Mouse (Mus musculus): ENCODE measurements around the gene Cpz. TPM values are rescaled to one million over a fixed set of nuclear protein-coding genes. Genes with fewer than 3 reads are reported as not detected.
A peak's percentile ranks its signal among the peaks of the same experiment; 100 is the strongest.

The Cpz gene
- polyA plus RNA-seq, 1 experiment from 2014 or later: 0.79 TPM

- Histone ChIP-seq H3K4me2 (ENCODE audit: low read length) (no peak overlapping the region), H3K9me3 (ENCODE audit: control insufficient read depth, low read length) (no peaks in the 10 kb centered on the region), H3K27me3 (ENCODE audit: control insufficient read depth, insufficient read depth, low read length) (no peaks in the 10 kb centered on the region), H3K4me1 (ENCODE audit: control insufficient read depth, insufficient read depth, low read length) (no peaks in the 10 kb centered on the region), H3K36me3 (ENCODE audit: control insufficient read depth, insufficient read depth, low read length) (no peaks in the 10 kb centered on the region), H3K4me3 (replicated peaks; ENCODE audit: low read depth, low read length) (no peak overlapping the region), H3K27ac (replicated peaks; ENCODE audit: low read depth, low read length) (no peak overlapping the region), H3K9ac (replicated peaks; ENCODE audit: low read length) (no peak overlapping the region)
- WGBS: 77% methylated on average over 7 of the region's 7 CpGs
- no peak for ATAC-seq (ENCODE audit: low FRiP score, low TSS enrichment)
- no peak for DNase-seq
Measured at GRCm38 (mm10) chr5:35505016-35505415, 20.5 kb downstream of the Cpz start.

DNA sequence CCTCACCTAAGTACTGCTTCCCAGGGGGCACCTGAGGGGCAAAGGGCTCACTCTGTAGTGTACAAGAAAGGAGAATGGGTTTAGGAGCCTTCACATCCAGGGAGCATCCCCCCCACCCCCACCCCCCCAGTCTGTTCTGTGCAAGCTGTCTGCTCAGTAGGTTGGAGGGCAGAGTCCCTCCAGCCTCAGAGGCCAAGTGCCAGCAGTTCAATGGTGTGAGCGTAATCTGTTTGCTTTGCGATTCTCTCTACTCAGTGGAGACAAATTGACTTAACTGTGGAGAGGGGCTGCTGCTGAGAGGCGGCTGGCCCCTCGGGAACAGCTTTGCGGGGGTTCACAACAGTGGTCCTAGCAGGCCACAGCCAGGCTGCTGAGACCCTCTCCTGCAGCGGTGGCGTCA, 28.2 kb downstream of the Cpz start:
- no peak for ATAC-seq (ENCODE audit: low FRiP score, low TSS enrichment)
- Histone ChIP-seq H3K4me3 (replicated peaks; ENCODE audit: low read depth, low read length) (no peak overlapping the region), H3K36me3 (ENCODE audit: control insufficient read depth, insufficient read depth, low read length) (no peaks in the 10 kb centered on the region), H3K27ac (replicated peaks; ENCODE audit: low read depth, low read length) (no peak overlapping the region), H3K9ac (replicated peaks; ENCODE audit: low read length) (no peak overlapping the region), H3K4me1 (ENCODE audit: control insufficient read depth, insufficient read depth, low read length) (no peaks in the 10 kb centered on the region), H3K27me3 (ENCODE audit: control insufficient read depth, insufficient read depth, low read length) (no peaks in the 10 kb centered on the region), H3K9me3 (ENCODE audit: control insufficient read depth, low read length) (no peaks in the 10 kb centered on the region), H3K4me2 (ENCODE audit: low read length) (no peak overlapping the region)
- DNase-seq: no peak
- WGBS: 42% methylated on average over 7 of the region's 7 CpGs

DNA sequence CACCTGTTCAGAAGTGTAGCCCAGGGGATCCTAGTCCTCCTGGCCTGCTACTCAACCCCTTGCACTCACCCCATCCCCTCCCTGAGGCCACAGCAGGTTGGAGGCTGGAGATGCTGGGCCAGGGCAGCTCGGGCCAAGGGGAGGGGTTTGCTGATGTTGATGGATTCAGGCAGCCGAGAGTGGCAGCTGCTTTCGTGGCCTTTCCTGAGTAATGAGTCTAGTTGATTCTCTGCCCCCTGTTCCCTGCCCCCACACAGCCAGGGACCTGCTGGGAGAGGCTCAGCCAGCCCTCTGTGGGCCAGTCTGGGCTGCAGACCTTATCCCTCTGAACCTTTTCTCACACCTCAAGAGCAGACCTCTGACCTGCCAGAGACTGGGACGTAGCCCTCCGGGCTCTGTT, 29.5 kb downstream of the Cpz start:
- H3K4me2 ChIP-seq (ENCODE audit: low read length): no peak overlapping the region
- no peaks in the 10 kb centered on the region for H3K27me3 ChIP-seq (ENCODE audit: control insufficient read depth, insufficient read depth, low read length)
- DNase-seq: no peak
- H3K4me1 ChIP-seq (ENCODE audit: control insufficient read depth, insufficient read depth, low read length): no peaks in the 10 kb centered on the region
- no peak overlapping the region for H3K4me3 ChIP-seq (replicated peaks; ENCODE audit: low read depth, low read length)
- H3K27ac ChIP-seq (replicated peaks; ENCODE audit: low read depth, low read length): no peak overlapping the region
- no peak for ATAC-seq (ENCODE audit: low FRiP score, low TSS enrichment)
- H3K9ac ChIP-seq (replicated peaks; ENCODE audit: low read length): no peak overlapping the region
- H3K36me3 ChIP-seq (ENCODE audit: control insufficient read depth, insufficient read depth, low read length): no peaks in the 10 kb centered on the region
- no peaks in the 10 kb centered on the region for H3K9me3 ChIP-seq (ENCODE audit: control insufficient read depth, low read length)
- WGBS: 23% methylated on average over 5 of the region's 5 CpGs

- ATAC-seq (ENCODE audit: low FRiP score, low TSS enrichment): no peak
Measured at GRCm38 (mm10) chr5:35494773-35495390, 30.6 kb downstream of the Cpz start.

GRCm38 (mm10) chr5:35493770-35494169, 31.7 kb downstream of the Cpz start:
- DNase-seq (no peak), ATAC-seq (ENCODE audit: low FRiP score, low TSS enrichment) (no peak)
- no peak overlapping the region for H3K4me3 ChIP-seq (replicated peaks; ENCODE audit: low read depth, low read length)
- H3K27ac ChIP-seq (replicated peaks; ENCODE audit: low read depth, low read length): no peak overlapping the region
- 87% methylated on average over 12 of the region's 12 CpGs for WGBS
- no peaks in the 10 kb centered on the region for H3K36me3 ChIP-seq (ENCODE audit: control insufficient read depth, insufficient read depth, low read length)
- no peak overlapping the region for H3K4me2 ChIP-seq (ENCODE audit: low read length)
- no peak overlapping the region for H3K9ac ChIP-seq (replicated peaks; ENCODE audit: low read length)
- H3K4me1 ChIP-seq (ENCODE audit: control insufficient read depth, insufficient read depth, low read length): no peaks in the 10 kb centered on the region
- no peaks in the 10 kb centered on the region for H3K27me3 ChIP-seq (ENCODE audit: control insufficient read depth, insufficient read depth, low read length)
- no peaks in the 10 kb centered on the region for H3K9me3 ChIP-seq (ENCODE audit: control insufficient read depth, low read length)

More at GRCm38 (mm10) chr5:35494773-35495390, 30.6 kb downstream of the Cpz start:
- Histone ChIP-seq H3K27ac (replicated peaks; ENCODE audit: low read depth, low read length) (no peak overlapping the region), H3K9ac (replicated peaks; ENCODE audit: low read length) (no peak overlapping the region), H3K4me2 (ENCODE audit: low read length) (no peak overlapping the region), H3K9me3 (ENCODE audit: control insufficient read depth, low read length) (no peaks in the 10 kb centered on the region), H3K27me3 (ENCODE audit: control insufficient read depth, insufficient read depth, low read length) (no peaks in the 10 kb centered on the region), H3K36me3 (ENCODE audit: control insufficient read depth, insufficient read depth, low read length) (no peaks in the 10 kb centered on the region), H3K4me3 (replicated peaks; ENCODE audit: low read depth, low read length) (no peak overlapping the region), H3K4me1 (ENCODE audit: control insufficient read depth, insufficient read depth, low read length) (no peaks in the 10 kb centered on the region)
- 13% methylated on average over 8 of the region's 8 CpGs for WGBS
- no peak for DNase-seq

DNA sequence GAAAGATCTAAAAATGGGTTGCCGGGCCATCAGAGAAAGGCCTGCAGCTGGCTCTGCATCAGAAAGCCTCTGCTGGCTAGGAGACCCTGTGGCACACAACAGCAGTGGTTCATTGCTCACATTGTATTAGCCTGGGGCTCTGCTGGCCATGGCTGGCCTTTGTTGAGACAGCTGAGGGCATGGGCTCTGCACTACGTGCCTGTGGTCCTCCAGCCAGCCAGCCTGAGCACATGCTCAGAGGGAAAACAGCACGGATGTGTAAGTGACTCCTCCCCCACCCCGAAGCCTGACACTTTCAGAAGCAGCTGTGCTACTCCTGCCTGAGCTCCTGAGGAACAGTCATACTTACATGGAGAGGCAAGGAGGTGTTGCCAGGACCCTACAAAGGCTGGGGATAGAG, 46.0 kb downstream of the Cpz start:
- H3K27me3 ChIP-seq (ENCODE audit: control insufficient read depth, insufficient read depth, low read length): no peaks in the 10 kb centered on the region
- no peaks in the 10 kb centered on the region for H3K4me1 ChIP-seq (ENCODE audit: control insufficient read depth, insufficient read depth, low read length)
- no peaks in the 10 kb centered on the region for H3K9me3 ChIP-seq (ENCODE audit: control insufficient read depth, low read length)
- H3K27ac ChIP-seq (replicated peaks; ENCODE audit: low read depth, low read length): no peak overlapping the region
- DNase-seq (no peak), ATAC-seq (ENCODE audit: low FRiP score, low TSS enrichment) (no peak)
- H3K4me2 ChIP-seq (ENCODE audit: low read length): no peak overlapping the region
- H3K9ac ChIP-seq (replicated peaks; ENCODE audit: low read length): no peak overlapping the region
- 36% methylated on average over 4 of the region's 4 CpGs for WGBS
- H3K4me3 ChIP-seq (replicated peaks; ENCODE audit: low read depth, low read length): no peak overlapping the region
- H3K36me3 ChIP-seq (ENCODE audit: control insufficient read depth, insufficient read depth, low read length): no peaks in the 10 kb centered on the region

DNA sequence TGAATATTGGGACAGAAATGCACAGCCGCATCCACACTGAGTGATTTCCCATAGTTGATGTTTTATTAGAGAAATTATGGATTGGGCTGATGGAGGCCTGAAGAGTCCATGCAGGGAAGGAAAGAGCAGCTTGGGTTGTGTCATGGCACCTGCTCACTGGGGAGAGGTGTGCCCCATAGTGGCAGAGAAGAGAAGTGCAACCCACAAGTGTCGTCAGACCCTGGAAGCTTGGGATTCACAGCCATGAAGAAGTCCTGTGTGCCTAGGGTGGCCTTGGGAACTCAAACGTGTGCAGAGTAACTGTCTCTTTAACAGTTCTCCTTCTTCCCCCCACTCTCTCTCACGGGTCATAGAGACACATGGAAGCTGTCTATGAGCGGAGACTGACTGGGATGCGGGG, 50.3 kb downstream of the Cpz start:
- DNase-seq (no peak), ATAC-seq (ENCODE audit: low FRiP score, low TSS enrichment) (no peak)
- H3K4me1 ChIP-seq (ENCODE audit: control insufficient read depth, insufficient read depth, low read length): no peaks in the 10 kb centered on the region
- 42% methylated on average over 6 of the region's 6 CpGs for WGBS
- no peak overlapping the region for H3K4me3 ChIP-seq (replicated peaks; ENCODE audit: low read depth, low read length)
- H3K36me3 ChIP-seq (ENCODE audit: control insufficient read depth, insufficient read depth, low read length): no peaks in the 10 kb centered on the region
- H3K9me3 ChIP-seq (ENCODE audit: control insufficient read depth, low read length): no peaks in the 10 kb centered on the region
- H3K27ac ChIP-seq (replicated peaks; ENCODE audit: low read depth, low read length): no peak overlapping the region
- no peak overlapping the region for H3K4me2 ChIP-seq (ENCODE audit: low read length)
- H3K9ac ChIP-seq (replicated peaks; ENCODE audit: low read length): no peak overlapping the region
- no peaks in the 10 kb centered on the region for H3K27me3 ChIP-seq (ENCODE audit: control insufficient read depth, insufficient read depth, low read length)

GRCm38 (mm10) chr5:35470885-35471528, 54.5 kb downstream of the Cpz start:
- H3K4me2 ChIP-seq (ENCODE audit: low read length): no peak overlapping the region
- DNase-seq: no peak
- H3K27me3 ChIP-seq (ENCODE audit: control insufficient read depth, insufficient read depth, low read length): no peaks in the 10 kb centered on the region
- no peaks in the 10 kb centered on the region for H3K4me1 ChIP-seq (ENCODE audit: control insufficient read depth, insufficient read depth, low read length)
- H3K27ac ChIP-seq (replicated peaks; ENCODE audit: low read depth, low read length): no peak overlapping the region
- no peak overlapping the region for H3K9ac ChIP-seq (replicated peaks; ENCODE audit: low read length)
- H3K9me3 ChIP-seq (ENCODE audit: control insufficient read depth, low read length): no peaks in the 10 kb centered on the region
- no peak for ATAC-seq (ENCODE audit: low FRiP score, low TSS enrichment)
- 57% methylated on average over 7 of the region's 7 CpGs for WGBS
- H3K4me3 ChIP-seq (replicated peaks; ENCODE audit: low read depth, low read length): no peak overlapping the region
- no peaks in the 10 kb centered on the region for H3K36me3 ChIP-seq (ENCODE audit: control insufficient read depth, insufficient read depth, low read length)

DNA sequence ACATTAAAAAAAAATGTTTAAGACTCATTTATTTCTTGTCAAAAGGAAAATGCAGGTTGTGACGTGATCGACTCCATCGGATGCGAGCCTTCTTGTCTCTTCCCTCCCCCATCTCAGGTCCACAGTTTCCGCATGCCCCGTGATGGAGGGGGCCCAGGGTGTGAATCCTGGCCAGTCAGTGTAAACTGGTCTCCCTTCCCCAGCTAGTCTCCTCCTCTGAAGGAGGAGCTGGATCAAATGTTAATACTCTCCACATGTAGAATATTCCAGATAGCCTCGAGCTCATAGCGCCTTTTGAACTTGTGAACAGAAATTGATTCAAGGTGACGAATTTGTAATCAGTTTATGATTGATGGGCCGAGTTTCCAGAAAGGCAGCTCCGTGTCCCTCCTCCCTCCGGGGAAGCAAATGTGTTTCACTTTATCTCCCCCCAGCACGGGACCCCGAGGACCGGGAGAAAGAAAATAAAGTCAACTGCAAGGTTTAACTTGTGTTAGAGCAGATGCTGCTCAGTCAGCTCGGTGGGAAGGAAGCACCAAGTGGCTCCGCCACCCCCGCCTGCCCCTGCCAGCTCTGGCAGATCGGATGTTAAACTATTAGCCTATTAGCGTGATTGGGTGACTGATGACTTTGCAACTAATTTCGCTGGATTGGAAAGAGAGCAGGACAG, 59.4 kb downstream of the Cpz start:
- Histone ChIP-seq H3K9me3 (ENCODE audit: control insufficient read depth, low read length) (no peaks in the 10 kb centered on the region), H3K4me1 (ENCODE audit: control insufficient read depth, insufficient read depth, low read length) (no peaks in the 10 kb centered on the region), H3K27ac (replicated peaks; ENCODE audit: low read depth, low read length) (no peak overlapping the region), H3K9ac (replicated peaks; ENCODE audit: low read length) (no peak overlapping the region), H3K4me2 (ENCODE audit: low read length) (no peak overlapping the region), H3K27me3 (ENCODE audit: control insufficient read depth, insufficient read depth, low read length) (no peaks in the 10 kb centered on the region), H3K4me3 (replicated peaks; ENCODE audit: low read depth, low read length) (no peak overlapping the region), H3K36me3 (ENCODE audit: control insufficient read depth, insufficient read depth, low read length) (no peaks in the 10 kb centered on the region)
- DNase-seq: peak; percentile 34
- no peak for ATAC-seq (ENCODE audit: low FRiP score, low TSS enrichment)
- 64% methylated on average over 21 of the region's 21 CpGs for WGBS

Data from midbrain, embryonic 14.5 days (tissue).